Mouse (Mus musculus) left cerebral cortex, postnatal 25 days (tissue): ENCODE results near the gene Pi4kb. TPM values are rescaled to one million over a fixed set of nuclear protein-coding genes. Genes with fewer than 3 reads are reported as not detected.
"Not testable (repeated sequence)": the region's sequence is repeated elsewhere in the genome, so short reads cannot be mapped to it uniquely, and the experiment has no call there.

Experiments
- DNase-seq, 2 experiments: peaks; one replicate each; pipeline ENCODE4 v3.0.0; 2022; ENCODE audit warnings: low spot score in 2 of 2, mixed read lengths in 1 of 2
- intact Hi-C: fragments of 180-260 bp; cut with DNase I; formaldehyde crosslinking; loops from one replicate; pipeline ENCODE4 v1.15.1; 2025
- total RNA-seq, 2 experiments: library from RNA; stranded (reverse); gene quantifications; 2 replicates each; pipeline ENCODE4 v1.2.3; 2021

Gene Pi4kb
- 10 to 100 TPM; 51.0 to 61.8 TPM for total RNA-seq

- DNase-seq = peak; percentile 79 to 89
- intact Hi-C loops = loop anchor here (2.0 kb wide), 1 partner anchor 20 kb away; the partner anchor contains the start of gene Rfx5
These were observed at the start of gene Pi4kb for GRCm38 (mm10) chr3:94974528-94975422. Gene Pi4kb, plus strand, starts transcription at chr3:94974731.

GRCm38 (mm10) chr3:94926301-94926736, 48.2 kb upstream of the Pi4kb start:
- DNase-seq, intact Hi-C loops: not testable (repeated sequence)

- DNase-seq, intact Hi-C loops: not testable (repeated sequence)
These were observed 45.6 kb upstream of the Pi4kb start for GRCm38 (mm10) chr3:94928979-94929378.

DNA sequence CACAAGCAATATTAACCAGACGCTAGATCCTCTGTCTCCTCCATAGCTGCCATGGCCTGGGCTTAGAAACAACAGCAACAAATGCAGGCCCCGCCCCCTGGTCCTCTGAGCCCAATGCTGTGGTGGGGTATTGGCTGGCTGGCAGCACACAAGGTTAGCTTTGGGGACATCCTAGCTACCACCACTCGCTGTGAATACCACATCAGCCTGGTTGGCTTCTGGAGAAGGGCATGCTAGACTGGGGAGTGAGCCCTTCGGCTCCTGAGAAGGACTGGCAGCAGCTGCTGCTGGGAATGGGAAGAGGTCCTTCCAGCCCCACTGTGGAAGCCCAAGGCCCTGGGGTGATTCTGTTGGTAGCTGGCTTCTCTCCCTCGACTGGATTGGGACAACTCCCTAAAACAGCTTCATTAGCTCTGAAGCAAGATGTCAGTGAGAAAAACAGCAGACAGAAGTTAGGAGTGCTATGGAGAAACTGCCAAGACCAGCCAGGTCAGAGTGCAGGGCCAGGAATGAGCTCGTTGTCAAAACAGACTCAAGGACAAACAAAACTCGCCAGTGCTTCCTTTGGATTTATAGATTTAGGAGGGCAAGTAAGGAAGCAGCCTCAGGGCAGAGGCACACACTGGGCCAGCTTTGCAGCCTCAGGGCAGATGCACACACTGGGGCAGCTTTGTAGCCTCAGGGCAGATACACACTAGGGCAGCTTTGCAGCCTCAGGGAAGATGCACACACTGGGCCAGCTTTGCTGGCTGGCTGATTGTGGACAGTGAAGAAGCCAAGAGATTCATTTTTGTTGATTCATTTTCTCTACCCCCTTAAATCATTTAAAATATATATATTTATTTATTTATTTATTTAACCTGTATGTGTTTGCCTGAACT, 43.9 kb upstream of the Pi4kb start:
- intact Hi-C loops = loop anchor here (10.0 kb wide), 1 partner anchor 236 kb away; the partner anchor contains the start of gene Selenbp2
- not testable (repeated sequence) for DNase-seq

- intact Hi-C loops = loop anchor here (10.0 kb wide), 1 partner anchor 237 kb away; the partner anchor contains the start of gene Selenbp2
- DNase-seq = not testable (repeated sequence)
These were observed 43.0 kb upstream of the Pi4kb start for GRCm38 (mm10) chr3:94931427-94932082.

DNA sequence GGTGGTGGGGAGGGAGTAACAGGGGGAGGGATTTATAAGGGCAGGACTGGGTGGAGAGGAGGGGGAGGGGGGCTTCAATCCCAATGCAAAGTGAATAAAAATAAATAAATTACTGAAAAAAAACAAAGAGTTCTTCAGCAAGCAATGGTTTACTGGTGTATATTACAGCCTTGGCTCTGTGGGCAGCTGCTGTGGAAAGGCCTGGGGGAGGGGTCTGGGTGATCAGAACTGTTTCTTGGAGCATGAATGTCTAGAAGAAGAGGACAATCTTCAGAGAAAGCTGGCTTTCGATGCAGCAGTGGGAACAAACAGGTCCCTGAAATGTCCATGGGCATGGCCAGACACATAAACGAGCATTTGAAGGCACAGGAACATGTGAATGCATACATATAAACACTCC, 42.3 kb upstream of the Pi4kb start:
- DNase-seq = not testable (repeated sequence)
- intact Hi-C loops = loop anchor here (10.0 kb wide), 1 partner anchor 237 kb away; the partner anchor contains the start of gene Selenbp2

- intact Hi-C loops = loop anchor here (10.0 kb wide), 1 partner anchor 238 kb away; the partner anchor contains the start of gene Selenbp2
- peak; percentile 48 to 50 for DNase-seq
These were observed 41.5 kb upstream of the Pi4kb start, which contains the start of gene Selenbp1 for GRCm38 (mm10) chr3:94932809-94933564. Gene Selenbp1, plus strand, starts transcription at chr3:94933056.

DNA sequence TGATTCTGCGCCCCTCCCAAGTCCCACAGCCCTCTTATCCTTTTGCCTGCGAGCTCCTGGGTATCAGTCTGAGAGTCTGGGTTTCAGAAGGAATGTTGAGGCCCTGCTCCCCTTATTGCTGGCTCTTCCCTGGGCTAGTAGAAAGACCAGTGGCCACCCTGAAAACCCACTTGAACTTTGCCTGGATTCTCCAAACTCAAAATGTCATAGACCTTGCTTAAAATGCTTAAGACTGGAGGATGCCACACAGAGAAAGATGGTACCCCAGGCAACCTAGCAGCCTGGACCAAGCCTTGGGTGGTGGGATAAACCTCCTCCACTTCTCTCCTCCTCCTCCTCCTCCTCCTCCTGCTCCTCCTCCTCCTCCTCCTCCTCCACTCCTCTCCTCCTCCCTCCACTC, 40.9 kb upstream of the Pi4kb start:
- intact Hi-C loops = loop anchor here (10.0 kb wide), 1 partner anchor 239 kb away; the partner anchor contains the start of gene Selenbp2
- not testable (repeated sequence) for DNase-seq

DNA sequence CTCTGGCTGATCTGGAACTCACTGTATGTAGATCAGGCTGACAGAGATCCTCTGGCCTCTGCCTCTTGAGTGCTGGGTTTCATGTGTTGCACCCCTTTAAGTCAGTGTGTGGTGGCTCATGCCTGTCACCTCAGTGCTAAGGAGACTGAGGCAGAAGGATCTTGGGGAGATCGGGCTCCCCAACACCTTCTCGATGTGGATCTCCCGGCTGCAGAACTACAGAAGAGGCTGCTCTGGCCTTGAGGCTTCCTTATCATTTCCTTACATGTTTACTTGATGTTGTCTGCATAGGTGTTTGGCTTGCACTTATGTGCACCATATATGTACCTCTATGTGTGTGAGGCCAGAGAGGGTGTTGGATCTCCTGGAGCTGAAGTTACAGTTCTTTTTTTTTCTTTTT, 40.0 kb upstream of the Pi4kb start:
- intact Hi-C loops = loop anchor here (10.0 kb wide), 1 partner anchor 240 kb away; the partner anchor contains the start of gene Selenbp2

GRCm38 (mm10) chr3:94935332-94935731, 39.2 kb upstream of the Pi4kb start:
- intact Hi-C loops = loop anchor here (10.0 kb wide), 1 partner anchor 241 kb away; the partner anchor contains the start of gene Selenbp2
- DNase-seq = not testable (repeated sequence)

More for the DNA sequence above, 40.0 kb upstream of the Pi4kb start:
- not testable (repeated sequence) for DNase-seq

DNA sequence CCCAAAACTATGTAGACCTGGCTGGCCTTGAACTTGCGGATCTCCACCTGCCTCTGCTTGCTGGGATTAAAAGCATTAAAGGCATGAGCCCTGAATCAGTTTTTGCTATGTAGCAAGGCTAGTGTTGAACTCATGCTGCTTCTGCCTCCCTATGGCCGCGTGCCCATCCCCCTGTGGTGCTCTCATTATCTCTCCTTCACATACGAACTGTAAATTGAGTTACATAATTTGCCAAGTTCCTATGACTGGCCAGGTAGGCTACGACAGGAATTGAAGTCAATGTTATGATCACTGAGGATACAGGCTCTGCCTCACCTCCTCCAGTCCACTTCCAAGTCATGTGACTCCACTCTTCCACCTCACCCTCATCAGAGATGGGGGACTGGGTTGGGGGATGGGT, 38.4 kb upstream of the Pi4kb start:
- not testable (repeated sequence) for DNase-seq
- intact Hi-C loops = loop anchor here (10.0 kb wide), 1 partner anchor 241 kb away; the partner anchor contains the start of gene Selenbp2

DNA sequence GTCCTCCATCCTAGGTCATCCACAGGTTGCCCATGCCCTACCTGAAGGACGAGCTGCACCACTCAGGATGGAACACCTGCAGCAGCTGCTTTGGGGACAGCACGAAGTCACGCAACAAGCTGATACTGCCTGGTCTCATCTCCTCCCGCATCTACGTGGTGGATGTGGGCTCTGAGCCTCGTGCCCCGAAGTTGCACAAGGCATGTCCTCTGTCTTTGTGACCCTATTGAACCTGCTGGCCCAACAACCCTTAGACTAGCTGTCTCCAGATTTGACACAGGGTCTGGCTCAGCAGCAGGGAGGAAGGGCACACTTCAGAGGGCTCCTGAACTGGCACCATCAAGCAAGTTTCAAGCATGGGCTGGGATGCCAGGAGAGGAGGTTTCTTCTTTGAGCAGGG, 37.3 kb upstream of the Pi4kb start:
- DNase-seq = not testable (repeated sequence)
- intact Hi-C loops = loop anchor here (10.0 kb wide), 1 partner anchor 242 kb away; the partner anchor contains the start of gene Selenbp2

GRCm38 (mm10) chr3:94940033-94940432, 34.5 kb upstream of the Pi4kb start:
- DNase-seq, intact Hi-C loops: not testable (repeated sequence)

DNA sequence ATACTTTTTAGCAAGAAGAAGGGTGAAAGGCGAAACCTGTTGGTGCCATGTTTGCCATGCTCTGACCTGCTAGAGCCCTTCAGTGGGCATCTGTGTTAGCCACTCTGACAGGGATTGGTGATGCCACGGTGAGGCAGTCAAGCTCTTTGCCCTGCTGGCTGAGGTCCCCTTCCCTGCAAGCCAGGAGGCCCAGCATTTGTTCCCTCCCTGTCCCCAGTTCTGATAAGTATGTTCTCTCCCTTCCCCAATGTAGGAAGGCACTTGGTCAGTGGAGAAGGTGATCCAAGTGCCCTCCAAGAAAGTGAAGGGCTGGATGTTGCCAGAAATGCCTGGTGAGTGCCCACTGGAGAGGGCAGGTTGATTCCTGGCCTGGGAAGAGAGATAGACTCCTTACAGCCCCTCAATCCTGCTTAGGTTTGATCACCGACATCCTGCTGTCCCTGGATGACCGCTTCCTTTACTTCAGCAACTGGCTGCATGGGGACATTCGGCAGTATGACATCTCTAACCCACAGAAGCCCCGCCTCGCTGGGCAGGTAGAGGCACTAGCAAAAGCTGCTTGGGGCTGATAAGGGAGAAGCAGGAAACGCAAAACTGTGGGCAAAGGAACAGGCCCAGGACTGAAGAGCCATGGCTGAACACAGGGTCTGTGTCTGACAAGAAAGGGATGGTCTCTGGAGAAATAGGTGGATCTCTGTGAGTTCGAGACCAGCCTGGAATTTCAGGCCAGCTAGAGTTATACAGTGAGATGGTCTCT, 32.1 kb upstream of the Pi4kb start:
- intact Hi-C loops, DNase-seq: not testable (repeated sequence)

- intact Hi-C loops, DNase-seq: not testable (repeated sequence)
These were observed 30.8 kb upstream of the Pi4kb start for GRCm38 (mm10) chr3:94943706-94944105.

DNA sequence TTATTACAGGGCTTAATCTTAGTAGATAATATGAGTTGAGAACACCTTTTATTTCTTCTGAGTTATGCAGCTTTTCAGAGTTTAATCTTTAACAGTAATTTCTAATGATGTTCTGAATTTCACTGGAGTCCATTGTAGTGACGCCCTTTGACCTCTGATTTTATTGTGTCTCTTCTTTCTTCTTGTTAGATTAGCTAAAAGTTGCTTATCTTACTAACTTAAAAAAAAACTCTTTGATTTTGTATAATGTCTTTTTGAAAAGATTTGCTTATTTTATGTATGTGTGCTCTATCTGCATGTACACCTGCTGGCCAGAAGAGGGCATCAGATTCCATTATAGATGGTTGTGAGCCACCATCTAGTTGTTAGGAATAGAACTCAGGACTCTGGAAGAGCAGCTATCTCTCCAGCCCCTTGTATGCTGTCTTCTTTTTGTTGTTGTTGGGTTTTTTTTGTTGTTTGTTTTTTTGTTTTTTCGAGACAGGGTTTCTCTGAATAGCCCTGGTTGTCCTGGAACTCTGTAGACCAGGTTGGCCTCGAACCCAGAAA, 26.4 kb upstream of the Pi4kb start:
- intact Hi-C loops = loop anchor here (2.0 kb wide), 1 partner anchor 49 kb away; no protein-coding TSS in a partner anchor

GRCm38 (mm10) chr3:94949645-94950044, 24.9 kb upstream of the Pi4kb start:
- intact Hi-C loops = loop anchor here (2.0 kb wide), 1 partner anchor 47 kb away; no protein-coding TSS in a partner anchor
- DNase-seq = no peak

More for the DNA sequence above, 26.4 kb upstream of the Pi4kb start:
- no peak for DNase-seq
